Mouse (Mus musculus) embryonic facial prominence, embryonic 10.5 days (tissue): Measurements from ENCODE around the gene Vps8. TPM values are rescaled to one million over a fixed set of nuclear protein-coding genes. Genes with fewer than 3 reads are reported as not detected.

Source experiments
- DNase-seq: peaks from one replicate; pipeline ENCODE4 v3.0.0-alpha.2; 2017; ENCODE audit warnings: low spot score
- H3K27ac ChIP-seq: fragments of 300-500 bp; sonication (generic); replicated peaks from 2 replicates; pipeline ENCODE4 v1.5.1; 2016; ENCODE audit warnings: mild to moderate bottlenecking
- H3K27me3 ChIP-seq: fragments of 300-500 bp; sonication (generic); replicated peaks from 2 replicates; pipeline ENCODE4 v1.6.1; 2016; ENCODE audit warnings: low read depth, mild to moderate bottlenecking; ENCODE audit not compliant: poor library complexity, severe bottlenecking
- H3K36me3 ChIP-seq: fragments of 300-500 bp; sonication (generic); replicated peaks from 2 replicates; pipeline ENCODE4 v1.6.1; 2016; ENCODE audit warnings: mild to moderate bottlenecking, moderate library complexity
- H3K4me1 ChIP-seq: fragments of 300-500 bp; sonication (generic); 2 replicates; pipeline ENCODE4 v1.6.1; 2016
- H3K4me3 ChIP-seq: fragments of 300-500 bp; sonication (generic); 2 replicates; pipeline ENCODE4 v1.5.1; 2016; ENCODE audit warnings: mild to moderate bottlenecking, moderate library complexity
- H3K9me3 ChIP-seq: fragments of 300-500 bp; sonication (generic); 2 replicates; pipeline ENCODE4 v1.6.1; 2016; ENCODE audit warnings: mild to moderate bottlenecking
- WGBS: fragments of 180-500 bp; shearing (Covaris S2); methylation state at CpG from one replicate; pipeline ENCODE4 v1.1.7; 2016; 5-methylcytosine and 5-hydroxymethylcytosine counted together
- polyA plus RNA-seq: library from polyadenylated mRNA; unstranded; fragments of >200 nt; fragmentation: Nextera tagmentation; extraction: Ambion mirVana; gene quantifications from 2 replicates; pipeline ENCODE4 v1.2.1, GENCODE M21; 2016

The Vps8 gene
- polyA plus RNA-seq, 1 experiment from 2014 or later: 16.6 TPM

- DNase-seq: no peak
- peaks cover 2% of the 10 kb centered on the region; the same call in 1 of the 2 replicates for H3K36me3 ChIP-seq
- no peak overlapping the region for H3K4me3 ChIP-seq
- no peak overlapping the region for H3K27ac ChIP-seq
- no peaks in the 10 kb centered on the region for H3K9me3 ChIP-seq
- 94% methylated on average over 5 of the region's 5 CpGs for WGBS
- H3K27me3 ChIP-seq: no peaks in the 10 kb centered on the region
- peaks cover 35% of the 10 kb centered on the region for H3K4me1 ChIP-seq
These were observed 25.5 kb downstream of the Vps8 start for GRCm38 (mm10) chr16:21448464-21448863.

DNA sequence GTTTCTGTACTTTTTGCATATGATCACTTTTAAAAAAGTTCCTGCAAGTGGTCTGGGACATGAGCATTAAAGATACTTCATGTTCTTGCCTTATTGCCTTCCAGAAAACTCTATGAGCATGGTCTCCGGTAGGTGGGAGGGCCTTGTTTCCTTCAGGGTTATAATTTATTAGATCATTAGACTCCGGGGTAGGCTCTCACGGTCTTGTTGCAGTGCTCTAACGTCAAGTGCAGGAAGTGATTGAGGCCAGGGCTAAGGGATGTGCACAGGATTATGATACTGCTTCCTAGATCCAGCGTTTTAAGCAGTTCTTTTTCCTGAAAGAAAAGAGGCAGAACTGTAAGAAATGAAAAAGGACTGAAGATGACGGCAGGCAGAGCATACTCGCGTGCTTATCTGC is 27.0 kb downstream of the Vps8 start:
- Histone ChIP-seq H3K27ac (no peak overlapping the region), H3K4me3 (no peak overlapping the region)
- DNase-seq: no peak

DNA sequence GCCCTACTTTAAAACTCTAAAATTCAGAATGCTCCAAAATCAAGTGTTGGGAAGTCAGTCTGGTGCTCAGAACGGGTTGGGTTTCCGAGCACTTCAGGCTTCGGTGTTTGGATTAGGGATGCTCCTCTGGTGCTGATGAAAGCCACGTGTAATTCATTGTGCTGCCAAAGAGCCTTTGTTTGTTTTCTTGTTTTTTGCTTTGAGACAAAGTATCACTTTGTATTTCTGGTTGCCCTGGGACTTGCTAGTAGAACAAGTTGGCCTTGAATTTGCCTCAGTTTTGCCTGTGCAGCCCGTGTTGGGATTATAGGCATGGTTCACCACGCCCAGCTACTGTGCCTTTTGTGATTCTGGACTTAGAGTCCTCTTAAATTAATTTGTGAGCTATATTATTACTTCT is 29.7 kb downstream of the Vps8 start:
- no peak for DNase-seq
- 67% methylated on average over 6 of the region's 6 CpGs for WGBS

More for the DNA sequence above, 27.0 kb downstream of the Vps8 start:
- H3K9me3 ChIP-seq: no peaks in the 10 kb centered on the region
- 81% methylated on average over 8 of the region's 8 CpGs for WGBS
- no peaks in the 10 kb centered on the region for H3K27me3 ChIP-seq
- H3K4me1 ChIP-seq: peaks cover 28% of the 10 kb centered on the region
- no peaks in the 10 kb centered on the region; the same call in 1 of the 2 replicates for H3K36me3 ChIP-seq

GRCm38 (mm10) chr16:21457639-21458369 is 34.9 kb downstream of the Vps8 start:
- peaks cover 9% of the 10 kb centered on the region; the same call in 1 of the 2 replicates for H3K4me1 ChIP-seq
- H3K27me3 ChIP-seq: no peaks in the 10 kb centered on the region
- no peak overlapping the region for H3K27ac ChIP-seq
- H3K36me3 ChIP-seq: peaks cover 19% of the 10 kb centered on the region; the same call in 1 of the 2 replicates
- no peak overlapping the region for H3K4me3 ChIP-seq
- no peaks in the 10 kb centered on the region for H3K9me3 ChIP-seq
- WGBS: 85% methylated on average over 14 of the region's 14 CpGs
- DNase-seq: no peak

More for the DNA sequence above, 29.7 kb downstream of the Vps8 start:
- H3K27me3 ChIP-seq: no peaks in the 10 kb centered on the region
- H3K4me1 ChIP-seq: peaks cover 16% of the 10 kb centered on the region; the same call in 1 of the 2 replicates
- H3K27ac ChIP-seq: no peak overlapping the region
- H3K36me3 ChIP-seq: peaks cover 6% of the 10 kb centered on the region; the same call in 1 of the 2 replicates
- no peak overlapping the region for H3K4me3 ChIP-seq
- H3K9me3 ChIP-seq: no peaks in the 10 kb centered on the region

GRCm38 (mm10) chr16:21465868-21466267 is 43.0 kb downstream of the Vps8 start:
- DNase-seq: no peak
- H3K27me3 ChIP-seq: no peaks in the 10 kb centered on the region
- no peaks in the 10 kb centered on the region for H3K9me3 ChIP-seq
- no peak overlapping the region for H3K27ac ChIP-seq
- WGBS: 81% methylated on average over 8 of the region's 8 CpGs
- H3K36me3 ChIP-seq: peaks cover 25% of the 10 kb centered on the region
- no peak overlapping the region for H3K4me3 ChIP-seq
- H3K4me1 ChIP-seq: no peaks in the 10 kb centered on the region

DNA sequence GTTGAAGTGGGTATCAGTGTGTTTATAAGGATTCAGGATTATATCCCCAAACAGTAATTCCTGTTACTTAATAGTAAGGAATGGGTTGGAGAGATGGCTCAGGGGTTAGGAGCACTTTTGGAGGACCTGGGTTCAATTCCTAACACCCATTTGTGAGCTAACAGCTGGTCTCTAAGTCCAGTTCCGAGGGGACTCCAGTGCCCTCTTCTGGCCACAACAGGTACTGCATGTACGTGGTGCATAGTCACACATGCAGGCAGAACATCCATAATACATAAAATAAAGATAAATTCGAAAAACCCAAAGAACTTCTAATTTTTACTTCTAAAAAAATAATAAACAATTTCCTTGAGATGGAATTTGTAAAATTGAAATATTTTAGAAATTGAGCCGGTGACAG is 47.5 kb downstream of the Vps8 start:
- no peaks in the 10 kb centered on the region for H3K4me1 ChIP-seq
- H3K27me3 ChIP-seq: no peaks in the 10 kb centered on the region
- H3K9me3 ChIP-seq: peaks cover 4% of the 10 kb centered on the region; the same call in 1 of the 2 replicates
- WGBS: 87% methylated on average over 4 of the region's 4 CpGs
- no peak overlapping the region for H3K27ac ChIP-seq
- no peak overlapping the region for H3K4me3 ChIP-seq
- peaks cover 32% of the 10 kb centered on the region for H3K36me3 ChIP-seq
- DNase-seq: peak; percentile 22

- H3K4me3 ChIP-seq: no peak overlapping the region
- H3K27ac ChIP-seq: no peak overlapping the region
- DNase-seq: no peak
- H3K36me3 ChIP-seq: peaks cover 31% of the 10 kb centered on the region
- 93% methylated on average over 4 of the region's 4 CpGs for WGBS
- no peaks in the 10 kb centered on the region for H3K27me3 ChIP-seq
- peaks cover 4% of the 10 kb centered on the region; the same call in 1 of the 2 replicates for H3K9me3 ChIP-seq
- H3K4me1 ChIP-seq: no peaks in the 10 kb centered on the region
These were observed 54.2 kb downstream of the Vps8 start for GRCm38 (mm10) chr16:21477074-21477473.

- Histone ChIP-seq H3K9me3 (peaks cover 4% of the 10 kb centered on the region; the same call in 1 of the 2 replicates), H3K27ac (no peak overlapping the region), H3K36me3 (peaks cover 24% of the 10 kb centered on the region), H3K4me3 (no peak overlapping the region), H3K4me1 (no peaks in the 10 kb centered on the region), H3K27me3 (no peaks in the 10 kb centered on the region)
- DNase-seq: no peak
- 88% methylated on average over 9 of the region's 9 CpGs for WGBS
These were observed 55.5 kb downstream of the Vps8 start for GRCm38 (mm10) chr16:21478376-21478775.

DNA sequence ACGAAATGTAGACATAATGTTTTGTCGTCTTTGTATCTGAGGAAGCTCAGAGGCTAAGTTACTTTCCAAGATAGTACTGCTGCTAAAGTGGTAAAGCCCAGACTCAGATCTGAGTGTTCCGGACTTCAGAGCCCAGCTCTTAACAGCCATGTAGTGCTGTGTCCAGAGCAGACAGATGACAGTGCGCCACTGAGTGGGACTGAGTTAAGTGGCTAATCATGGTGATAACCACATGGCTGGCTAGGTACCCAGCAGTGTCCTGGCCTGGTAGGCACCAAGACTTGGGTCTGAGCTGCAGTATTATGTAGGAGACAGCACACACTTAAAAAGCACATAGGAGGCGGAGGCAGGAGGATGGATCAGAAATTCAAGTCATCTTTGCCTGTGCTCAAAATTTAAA is 60.9 kb downstream of the Vps8 start:
- H3K4me1 ChIP-seq: 0 out of 2 replicates have a peak, but pooled peaks cover 2% of the 10 kb centered on the region
- no peak overlapping the region for H3K4me3 ChIP-seq
- no peaks in the 10 kb centered on the region for H3K9me3 ChIP-seq
- H3K36me3 ChIP-seq: peaks cover 5% of the 10 kb centered on the region; the same call in 1 of the 2 replicates
- no peak for DNase-seq
- no peaks in the 10 kb centered on the region for H3K27me3 ChIP-seq
- WGBS: 93% methylated on average over 5 of the region's 5 CpGs
- H3K27ac ChIP-seq: no peak overlapping the region

DNA sequence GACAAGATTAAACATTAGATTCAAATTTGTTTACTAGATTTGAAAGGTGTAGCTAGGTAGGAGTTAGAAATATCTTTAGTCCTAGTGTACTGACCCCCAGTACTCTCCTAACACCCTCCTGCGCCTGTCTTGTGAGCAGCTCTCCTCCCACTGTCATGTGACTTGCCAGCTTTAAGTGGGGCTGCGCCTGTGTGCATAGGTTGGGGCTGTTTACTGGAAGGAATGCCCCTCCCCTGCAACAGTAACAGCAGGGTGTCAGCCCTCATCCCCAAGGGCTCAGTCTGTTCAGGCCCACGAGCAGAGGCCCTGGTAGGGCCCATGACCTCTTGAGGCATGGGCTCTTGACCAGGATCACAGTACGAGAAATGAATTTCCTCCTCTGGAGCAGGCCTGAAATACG is 62.8 kb downstream of the Vps8 start:
- Histone ChIP-seq H3K27ac (no peak overlapping the region), H3K9me3 (no peaks in the 10 kb centered on the region), H3K4me3 (no peak overlapping the region), H3K27me3 (no peaks in the 10 kb centered on the region), H3K4me1 (0 out of 2 replicates have a peak, but pooled peaks cover 2% of the 10 kb centered on the region), H3K36me3 (no peaks in the 10 kb centered on the region)
- 51% methylated on average over 5 of the region's 5 CpGs for WGBS
- no peak for DNase-seq

DNA sequence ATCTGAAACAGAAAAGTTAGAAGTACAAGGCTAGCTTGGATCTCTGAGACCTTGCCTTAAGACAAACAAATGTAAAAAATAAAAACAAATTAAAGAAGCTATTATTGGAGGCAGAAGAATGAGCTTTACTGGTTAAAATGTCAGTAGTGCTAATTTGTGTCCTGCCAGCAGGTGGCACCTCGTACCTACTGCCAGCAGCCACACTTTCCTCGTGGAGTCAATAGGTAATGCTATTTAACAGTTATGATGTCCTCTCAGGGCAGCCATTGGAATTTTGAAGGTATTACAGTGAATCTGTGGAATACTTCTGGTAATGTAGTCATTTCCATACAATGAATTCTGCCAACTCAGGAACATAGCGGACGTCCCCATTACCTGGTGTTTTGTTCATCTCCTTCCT is 65.5 kb downstream of the Vps8 start:
- H3K4me3 ChIP-seq: no peak overlapping the region
- 58% methylated on average over 4 of the region's 4 CpGs for WGBS
- no peaks in the 10 kb centered on the region for H3K27me3 ChIP-seq
- no peaks in the 10 kb centered on the region for H3K36me3 ChIP-seq
- DNase-seq: peak; percentile 58
- no peaks in the 10 kb centered on the region for H3K9me3 ChIP-seq
- H3K4me1 ChIP-seq: 0 out of 2 replicates have a peak, but pooled peaks cover 5% of the 10 kb centered on the region
- H3K27ac ChIP-seq: no peak overlapping the region

DNA sequence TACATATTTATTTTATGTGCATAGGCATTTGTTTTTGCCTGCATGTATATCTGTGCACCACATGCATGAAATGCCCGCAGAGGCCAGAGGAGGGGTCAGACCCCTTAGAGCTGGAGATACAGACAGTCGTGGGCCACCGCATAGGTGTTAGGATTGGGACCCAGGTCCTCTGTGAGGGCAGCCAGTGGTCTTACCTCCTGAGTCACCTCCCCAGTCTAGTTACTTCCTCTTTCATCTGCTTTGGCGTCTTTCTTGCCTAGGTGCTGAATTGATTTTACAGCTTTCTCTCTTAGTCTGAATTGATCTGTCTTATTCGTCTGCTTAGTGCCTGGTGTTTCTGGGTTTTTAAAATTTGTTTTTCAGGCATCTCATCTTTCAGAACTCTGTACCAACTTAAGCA is 69.4 kb downstream of the Vps8 start:
- no peaks in the 10 kb centered on the region for H3K27me3 ChIP-seq
- no peaks in the 10 kb centered on the region for H3K9me3 ChIP-seq
- H3K4me3 ChIP-seq: no peak overlapping the region
- 0 out of 2 replicates have a peak, but pooled peaks cover 3% of the 10 kb centered on the region for H3K4me1 ChIP-seq
- WGBS: 76% methylated on average over 5 of the region's 5 CpGs
- no peak for DNase-seq
- H3K36me3 ChIP-seq: 0 out of 2 replicates have a peak, but pooled peaks cover 8% of the 10 kb centered on the region
- H3K27ac ChIP-seq: no peak overlapping the region

DNA sequence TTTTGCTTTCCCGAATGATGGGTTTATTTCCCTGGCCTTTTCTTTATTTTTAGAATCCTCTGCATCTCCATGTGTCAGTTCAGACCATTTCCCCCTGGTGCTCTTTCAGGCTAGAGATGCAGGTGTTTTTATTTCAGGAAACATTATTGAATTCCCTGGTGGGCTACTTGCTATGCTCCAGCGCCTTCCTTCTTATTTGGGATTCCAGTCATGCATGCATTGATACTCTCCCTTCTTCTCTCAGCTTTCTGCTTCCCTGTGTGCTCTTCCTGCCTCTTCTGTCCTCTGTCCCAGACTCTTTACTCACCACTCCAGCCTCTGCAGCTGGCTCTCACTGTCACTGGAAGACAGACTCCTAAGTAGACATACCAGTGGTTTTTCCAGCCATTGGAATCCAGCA is 70.0 kb downstream of the Vps8 start:
- H3K4me3 ChIP-seq: no peak overlapping the region
- DNase-seq: no peak
- H3K36me3 ChIP-seq: 0 out of 2 replicates have a peak, but pooled peaks cover 8% of the 10 kb centered on the region
- 55% methylated on average over 2 of the region's 2 CpGs for WGBS
- H3K27ac ChIP-seq: no peak overlapping the region
- H3K4me1 ChIP-seq: 0 out of 2 replicates have a peak, but pooled peaks cover 3% of the 10 kb centered on the region
- H3K27me3 ChIP-seq: no peaks in the 10 kb centered on the region
- H3K9me3 ChIP-seq: no peaks in the 10 kb centered on the region
